Mouse (Mus musculus): Measurements from ENCODE around the gene Slc10a6. TPM values are rescaled to one million over a fixed set of nuclear protein-coding genes. Genes with fewer than 3 reads are reported as not detected.

Gene Slc10a6
- total RNA-seq, 2 experiments from 2014 or later: not detected

GRCm38 (mm10) chr5:103622321-103622720, 6.9 kb downstream of the Slc10a6 start:
- ATAC-seq (replicated peaks; ENCODE audit: low FRiP score, poor library complexity, severe bottlenecking): no peak

- ATAC-seq (replicated peaks; ENCODE audit: low FRiP score, poor library complexity, severe bottlenecking): no peak
Measured at GRCm38 (mm10) chr5:103620301-103620973, 8.8 kb downstream of the Slc10a6 start.

- ATAC-seq (replicated peaks; ENCODE audit: low FRiP score, poor library complexity, severe bottlenecking): no peak
Measured at GRCm38 (mm10) chr5:103617191-103617590, 12.0 kb downstream of the Slc10a6 start.

- ATAC-seq (replicated peaks; ENCODE audit: low FRiP score, poor library complexity, severe bottlenecking): no peak
Measured at GRCm38 (mm10) chr5:103614356-103614755, 14.8 kb downstream of the Slc10a6 start.

GRCm38 (mm10) chr5:103612316-103612715, 16.9 kb downstream of the Slc10a6 start:
- no peak for ATAC-seq (replicated peaks; ENCODE audit: low FRiP score, poor library complexity, severe bottlenecking)

- ATAC-seq (replicated peaks; ENCODE audit: low FRiP score, poor library complexity, severe bottlenecking): no peak
Measured at GRCm38 (mm10) chr5:103610856-103611472, 18.2 kb downstream of the Slc10a6 start.

- no peak for ATAC-seq (replicated peaks; ENCODE audit: low FRiP score, poor library complexity, severe bottlenecking)
Measured at GRCm38 (mm10) chr5:103610148-103610547, 19.1 kb downstream of the Slc10a6 start.

GRCm38 (mm10) chr5:103605707-103606106, 23.5 kb downstream of the Slc10a6 start:
- no peak for ATAC-seq (replicated peaks; ENCODE audit: low FRiP score, poor library complexity, severe bottlenecking)

- no peak for ATAC-seq (replicated peaks; ENCODE audit: low FRiP score, poor library complexity, severe bottlenecking)
Measured at GRCm38 (mm10) chr5:103603115-103603893, 25.9 kb downstream of the Slc10a6 start.

- no peak for ATAC-seq (replicated peaks; ENCODE audit: low FRiP score, poor library complexity, severe bottlenecking)
Measured at GRCm38 (mm10) chr5:103598881-103599280, 30.3 kb downstream of the Slc10a6 start.

GRCm38 (mm10) chr5:103598264-103598663, 30.9 kb downstream of the Slc10a6 start:
- no peak for ATAC-seq (replicated peaks; ENCODE audit: low FRiP score, poor library complexity, severe bottlenecking)

GRCm38 (mm10) chr5:103597604-103598003, 31.6 kb downstream of the Slc10a6 start:
- ATAC-seq (replicated peaks; ENCODE audit: low FRiP score, poor library complexity, severe bottlenecking): no peak

- ATAC-seq (replicated peaks; ENCODE audit: low FRiP score, poor library complexity, severe bottlenecking): no peak
Measured at GRCm38 (mm10) chr5:103596467-103597146, 32.6 kb downstream of the Slc10a6 start.

- no peak for ATAC-seq (replicated peaks; ENCODE audit: low FRiP score, poor library complexity, severe bottlenecking)
Measured at GRCm38 (mm10) chr5:103595394-103596226, 33.6 kb downstream of the Slc10a6 start.

- ATAC-seq (replicated peaks; ENCODE audit: low FRiP score, poor library complexity, severe bottlenecking): no peak
Measured at GRCm38 (mm10) chr5:103593575-103593974, 35.6 kb downstream of the Slc10a6 start.

- ATAC-seq (replicated peaks; ENCODE audit: low FRiP score, poor library complexity, severe bottlenecking): no peak
Measured at GRCm38 (mm10) chr5:103592706-103593105, 36.5 kb downstream of the Slc10a6 start.

- ATAC-seq (replicated peaks; ENCODE audit: low FRiP score, poor library complexity, severe bottlenecking): no peak
Measured at GRCm38 (mm10) chr5:103591846-103592245, 37.4 kb downstream of the Slc10a6 start.

- no peak; the same call in 1 of the 2 replicates for ATAC-seq (replicated peaks; ENCODE audit: low FRiP score, poor library complexity, severe bottlenecking)
Measured at GRCm38 (mm10) chr5:103587219-103587618, 42.0 kb downstream of the Slc10a6 start.

GRCm38 (mm10) chr5:103579680-103580420, 49.4 kb downstream of the Slc10a6 start:
- ATAC-seq (replicated peaks; ENCODE audit: low FRiP score, poor library complexity, severe bottlenecking): peak; percentile 62; the same call in 1 of the 2 replicates

Data from erythroblast, adult 5-6 weeks (primary cell).